Mouse (Mus musculus) right cerebral cortex, postnatal 14 days (tissue): ENCODE measurements around the gene Gm3285.

Experiments used
- DNase-seq: peaks from one replicate; pipeline ENCODE4 v3.0.0; 2022

The Gm3285 gene

DNA sequence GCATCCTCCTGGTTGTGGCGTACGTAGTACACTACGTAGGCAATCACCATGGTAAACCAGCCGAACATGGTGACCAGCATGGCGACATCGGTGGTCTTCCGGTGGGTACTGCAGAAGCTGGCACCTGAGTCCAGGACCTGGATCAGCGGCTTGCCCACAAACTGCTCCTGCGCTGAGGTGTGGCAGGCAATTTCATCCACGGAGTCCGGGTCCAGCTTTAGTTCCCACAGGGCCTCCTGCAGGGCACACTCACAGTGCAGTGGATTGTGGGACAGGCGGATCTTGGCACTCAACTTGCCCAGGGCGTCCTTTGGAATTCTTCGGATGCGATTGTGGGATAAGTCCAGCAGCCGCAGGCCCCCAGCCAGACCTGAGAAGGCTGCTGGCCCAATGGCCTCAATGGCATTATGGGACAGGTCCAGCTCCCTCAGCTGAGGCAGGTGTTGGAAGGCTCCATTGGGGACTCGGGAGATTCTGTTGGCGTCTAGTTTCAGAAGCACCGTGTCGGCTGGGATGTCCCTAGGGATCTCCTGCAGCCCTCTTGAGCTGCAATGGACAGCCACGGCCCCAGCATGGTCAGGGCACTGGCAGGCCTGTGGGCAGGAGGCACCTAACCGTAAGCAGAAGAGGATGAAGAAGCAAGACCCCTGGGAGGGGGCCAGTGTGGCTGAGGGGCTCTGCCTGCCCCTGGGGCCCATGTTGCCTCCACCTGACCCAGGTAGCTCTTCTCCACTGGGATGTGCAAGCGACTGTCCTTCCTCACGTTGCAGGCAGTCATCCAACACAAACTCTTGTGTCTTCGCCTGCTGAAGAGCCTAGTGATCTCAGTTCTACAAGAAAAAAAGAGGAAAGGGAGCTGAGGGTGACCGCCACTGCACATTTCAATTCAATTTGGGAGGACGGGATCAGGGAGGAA is 39.4 kb downstream of the Gm3285 start:
- no peak for DNase-seq

DNA sequence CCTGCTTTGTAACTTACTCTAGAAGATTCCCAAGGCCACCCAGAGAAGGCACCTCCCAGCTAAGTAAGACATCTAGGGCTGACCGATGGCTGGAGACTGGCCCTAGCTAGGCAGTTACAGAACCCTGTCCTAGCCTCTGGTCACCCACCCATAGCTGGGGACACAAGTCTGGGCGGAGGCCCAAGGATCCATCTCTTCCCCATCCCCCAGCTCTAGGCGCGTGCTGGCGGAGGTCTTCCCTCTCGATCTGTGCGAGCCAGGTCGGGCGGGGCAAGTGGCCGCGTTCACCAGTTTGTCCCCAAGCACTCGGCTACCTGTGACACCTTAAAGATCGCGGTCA is 40.1 kb downstream of the Gm3285 start:
- DNase-seq, result peak; percentile 34

DNA sequence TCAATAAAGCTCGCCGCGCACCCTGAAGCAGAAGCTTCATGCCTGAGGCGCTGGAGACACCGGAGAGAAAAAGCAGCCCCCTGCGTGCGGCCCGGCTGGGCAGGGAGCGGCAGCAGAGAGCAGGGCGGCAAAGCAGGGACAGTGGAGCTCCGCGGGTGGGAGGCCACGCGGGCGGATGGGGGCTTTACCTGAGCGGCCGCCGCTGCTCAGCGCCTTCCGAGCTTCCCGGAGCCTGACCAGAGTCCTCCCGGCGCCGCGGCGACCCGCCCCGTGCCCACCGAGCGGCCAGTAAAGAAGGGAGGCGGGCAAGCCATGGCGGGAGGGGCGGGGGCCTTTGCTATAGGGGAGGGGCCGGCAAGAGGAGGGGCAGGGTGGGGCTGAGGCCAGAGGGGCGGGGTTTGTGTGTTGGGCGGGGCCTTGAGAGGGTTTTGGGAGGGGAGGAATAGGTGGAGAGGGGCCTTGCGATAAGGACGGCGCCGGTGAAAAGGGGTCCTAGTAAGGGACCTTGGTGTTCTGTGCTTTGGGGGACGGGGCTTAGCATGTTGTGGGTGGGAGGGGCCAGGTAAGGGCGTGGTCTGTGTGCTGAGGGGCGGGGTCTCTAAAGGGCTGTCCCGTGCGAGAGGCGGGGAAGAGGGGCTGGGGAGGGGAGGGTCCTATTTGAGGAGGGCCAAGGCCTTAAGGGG is 40.6 kb downstream of the Gm3285 start, which contains the start of gene Lrrc3:
Gene Lrrc3, minus strand, starts transcription at position 326 of the 683 bp plus-strand sequence.
- DNase-seq, result peak; percentile 70

DNA sequence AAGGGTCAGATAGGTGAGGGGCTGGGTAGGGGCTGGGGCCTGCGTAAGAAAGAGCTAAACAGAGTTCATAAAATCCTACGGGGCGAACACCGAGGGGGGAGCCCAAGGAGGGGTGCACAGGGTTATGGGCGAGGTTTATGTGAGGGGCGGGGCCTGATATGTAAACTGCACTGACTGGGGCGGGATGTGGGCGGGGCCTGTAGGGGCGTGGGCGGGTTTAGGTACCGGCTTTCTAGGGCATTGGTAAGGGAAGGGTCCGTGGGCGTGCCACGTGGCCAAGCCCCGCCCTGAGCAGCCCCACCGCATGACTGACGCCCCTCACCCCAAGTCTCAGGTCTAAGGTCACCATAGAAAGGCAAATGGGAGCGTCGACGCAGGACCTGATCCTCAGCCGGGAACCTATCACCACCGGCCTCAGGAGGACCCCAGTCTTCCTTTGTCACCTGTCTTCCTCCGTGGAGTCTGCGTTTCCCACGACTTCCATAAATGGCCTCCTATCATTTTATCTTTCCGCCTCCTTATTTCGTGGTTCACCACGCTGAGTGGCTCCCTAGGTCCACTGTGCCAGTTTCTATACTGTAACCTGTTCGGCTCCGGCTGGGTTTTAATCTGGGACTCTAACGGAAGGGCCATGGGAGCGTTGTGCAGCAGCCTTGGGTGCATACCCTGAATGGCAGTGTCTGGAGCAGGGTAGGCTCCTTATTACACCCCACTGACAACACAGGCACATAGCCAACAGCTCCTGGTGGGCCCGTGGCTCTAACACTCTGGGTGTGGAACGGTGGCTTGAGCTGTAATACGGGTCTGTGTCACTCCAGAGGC is 41.3 kb downstream of the Gm3285 start:
- DNase-seq, result peak; percentile 84
